Mouse (Mus musculus) megakaryocyte, embryonic 14.5 days (primary cell): ENCODE measurements around the gene Olfr1221.

Experiments
- FLI1 ChIP-seq: IDR thresholded peaks from 2 replicates; pipeline ENCODE4 v1.6.1; 2012; ENCODE audit warnings: low read length, inconsistent platforms, mixed read lengths
- GATA1 ChIP-seq: IDR thresholded peaks from 3 replicates; pipeline ENCODE4 v1.6.1; 2012; ENCODE audit warnings: mixed read lengths, low read length, inconsistent platforms, borderline replicate concordance

GRCm38 (mm10) chr2:89083413-89083812 lies 33.7 kb downstream of the Olfr1221 start, which contains the start of gene Olfr1219:
- TF ChIP-seq GATA1 = no peak
- TF ChIP-seq FLI1 = no peak
